Mouse (Mus musculus): ENCODE data around the gene BC024978.

BC024978 gene

DNA sequence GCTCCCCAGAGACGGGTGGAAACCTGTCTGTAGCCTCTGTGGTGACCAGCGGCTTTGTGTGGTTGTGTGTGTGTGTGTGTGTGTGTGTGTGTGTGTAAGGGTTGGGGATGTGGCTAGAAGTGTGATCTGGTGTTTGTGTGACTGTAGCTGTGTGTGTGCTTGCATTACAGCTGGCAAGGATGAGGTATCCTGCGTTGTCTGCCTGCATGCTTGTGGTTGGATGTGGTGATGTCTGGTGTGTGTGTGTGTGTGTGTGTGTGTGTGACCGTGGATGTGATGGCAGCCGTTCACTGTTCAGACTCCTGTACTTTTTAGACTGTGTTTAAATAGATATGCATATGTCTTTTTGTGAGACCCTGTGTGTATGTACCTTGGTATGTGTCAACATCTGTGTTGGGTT lies 64.2 kb downstream of the BC024978 start:
- peak; percentile 41 for DNase-seq (ENCODE audit: low read depth)
